Mouse (Mus musculus) forebrain, embryonic 14.5 days (tissue): ENCODE data around the gene Lrrc75b. TPM values are rescaled to one million over a fixed set of nuclear protein-coding genes. Genes with fewer than 3 reads are reported as not detected.

Experiments used
- ATAC-seq: fragments of 200-750 bp; cut with Nextera tagmentation; 2 replicates; pipeline ENCODE4 v1.8.0; 2017; ENCODE audit warnings: mild to moderate bottlenecking, moderate library complexity
- DNase-seq: peaks from one replicate; pipeline ENCODE4 v3.0.0-alpha.2; 2015; ENCODE audit warnings: low spot score
- H3K27ac ChIP-seq: fragments of 300-500 bp; sonication (generic); 2 replicates; pipeline ENCODE4 v1.5.1; 2014; ENCODE audit warnings: low read depth, mild to moderate bottlenecking, control low read depth, low read length, moderate library complexity
- H3K27me3 ChIP-seq: fragments of 300-500 bp; sonication (generic); replicated peaks from 2 replicates; pipeline ENCODE4 v1.6.1; 2014; ENCODE audit warnings: low read length, control low read depth, mixed read lengths; ENCODE audit not compliant: control insufficient read depth, insufficient read depth
- H3K36me3 ChIP-seq: fragments of 300-500 bp; sonication (generic); 2 replicates; pipeline ENCODE4 v1.6.1; 2014; ENCODE audit warnings: low read length, control low read depth; ENCODE audit not compliant: control insufficient read depth, insufficient read depth
- H3K4me1 ChIP-seq: fragments of 300-500 bp; sonication (generic); 2 replicates; pipeline ENCODE4 v1.6.1; 2014; ENCODE audit warnings: antibody characterized with exemption, low read length, control low read depth; ENCODE audit not compliant: control insufficient read depth, insufficient read depth
- H3K4me2 ChIP-seq: fragments of 300-500 bp; sonication (generic); 2 replicates; pipeline ENCODE4 v1.6.1; 2014; ENCODE audit warnings: mild to moderate bottlenecking, control low read depth, low read length
- H3K4me3 ChIP-seq: fragments of 300-500 bp; sonication (generic); 2 replicates; pipeline ENCODE4 v1.5.1; 2014; ENCODE audit warnings: low read depth, low read length, control low read depth
- H3K9ac ChIP-seq: fragments of 300-500 bp; sonication (generic); 2 replicates; pipeline ENCODE4 v1.6.1; 2014; ENCODE audit warnings: mild to moderate bottlenecking, low read length, control low read depth, moderate library complexity
- H3K9me3 ChIP-seq: fragments of 300-500 bp; sonication (generic); replicated peaks from 2 replicates; pipeline ENCODE4 v1.6.1; 2016; ENCODE audit warnings: low read length, control low read depth, mixed read lengths; ENCODE audit not compliant: control insufficient read depth
- WGBS: fragments of 180-500 bp; shearing (Covaris S2); extraction: QIAGEN DNeasy Blood & Tissue Kit; methylation state at CpG from one replicate; pipeline ENCODE4 v1.1.7; 2014; 5-methylcytosine and 5-hydroxymethylcytosine counted together
- polyA plus RNA-seq: library from polyadenylated mRNA; unstranded; fragments of >200 nt; fragmentation: Nextera tagmentation; extraction: Ambion mirVana; gene quantifications from 2 replicates; pipeline ENCODE4 v1.2.1, GENCODE M21; 2014

Gene Lrrc75b
- polyA plus RNA-seq, 1 experiment from 2014 or later: 15.7 TPM

GRCm38 (mm10) chr10:75564687-75565265 is 4.6 kb upstream of the Lrrc75b start:
- no peaks in the 10 kb centered on the region for H3K27me3 ChIP-seq
- H3K4me2 ChIP-seq: no peak overlapping the region
- WGBS: 86% methylated on average over 12 of the region's 12 CpGs
- no peaks in the 10 kb centered on the region for H3K36me3 ChIP-seq
- H3K9me3 ChIP-seq: no peaks in the 10 kb centered on the region
- H3K9ac ChIP-seq: no peak overlapping the region
- peaks cover 5% of the 10 kb centered on the region; the same call in 1 of the 2 replicates for H3K4me1 ChIP-seq
- ATAC-seq (no peak), DNase-seq (no peak)
- H3K27ac ChIP-seq: no peak overlapping the region
- H3K4me3 ChIP-seq: no peak overlapping the region

- DNase-seq (no peak), ATAC-seq (no peak)
- Histone ChIP-seq H3K4me1 (peaks cover 17% of the 10 kb centered on the region), H3K4me2 (no peak overlapping the region), H3K4me3 (no peak overlapping the region), H3K27ac (no peak overlapping the region), H3K9me3 (no peaks in the 10 kb centered on the region), H3K36me3 (no peaks in the 10 kb centered on the region), H3K27me3 (no peaks in the 10 kb centered on the region), H3K9ac (no peak overlapping the region)
- 87% methylated on average over 8 of the region's 8 CpGs for WGBS
Measured at GRCm38 (mm10) chr10:75562596-75562995, 2.5 kb upstream of the Lrrc75b start.

- peak within 1 kb of the TSS; percentile 89; the same call in 1 of the 2 replicates for H3K27ac ChIP-seq
- H3K27me3 ChIP-seq: no peaks in the 10 kb centered on the region
- 0 out of 2 replicates have a peak, but pooled peaks cover 5% of the 10 kb centered on the region for H3K36me3 ChIP-seq
- H3K9ac ChIP-seq: peak within 1 kb of the TSS; percentile 89
- peaks cover 31% of the 10 kb centered on the region for H3K4me1 ChIP-seq
- DNase-seq (no peak), ATAC-seq (no peak)
- H3K4me3 ChIP-seq: peak within 1 kb of the TSS; percentile 63
- H3K9me3 ChIP-seq: no peaks in the 10 kb centered on the region
- peak within 1 kb of the TSS; percentile 88 for H3K4me2 ChIP-seq
- WGBS: 51% methylated on average over 10 of the region's 10 CpGs
Measured at GRCm38 (mm10) chr10:75561071-75561654, 1.0 kb upstream of the Lrrc75b start, which contains the start of gene Ggt1. Ggt1 (plus strand) TSS chr10:75561604.

- Histone ChIP-seq H3K4me2 (peak overlapping the region; percentile 88), H3K4me3 (peak overlapping the region; percentile 63), H3K27me3 (no peaks in the 10 kb centered on the region), H3K9me3 (no peaks in the 10 kb centered on the region), H3K9ac (peak overlapping the region; percentile 89), H3K27ac (peak overlapping the region; percentile 89; the same call in 1 of the 2 replicates), H3K36me3 (peaks cover 12% of the 10 kb centered on the region; the same call in 1 of the 2 replicates), H3K4me1 (peaks cover 38% of the 10 kb centered on the region)
- ATAC-seq (peak; percentile 16; the same call in 1 of the 2 replicates), DNase-seq (peak; percentile 33)
- WGBS: 13% methylated on average over 6 of the region's 6 CpGs
Measured at GRCm38 (mm10) chr10:75560549-75560899, 394 bp upstream of the Lrrc75b start.

- H3K9ac ChIP-seq: peak overlapping the region; percentile 89
- H3K9me3 ChIP-seq: no peaks in the 10 kb centered on the region
- H3K4me3 ChIP-seq: peak overlapping the region; percentile 63
- peak overlapping the region; percentile 89 for H3K27ac ChIP-seq
- ATAC-seq (peak; percentile 6; the same call in 1 of the 2 replicates), DNase-seq (peak; percentile 49)
- no peaks in the 10 kb centered on the region for H3K27me3 ChIP-seq
- peaks cover 39% of the 10 kb centered on the region for H3K4me1 ChIP-seq
- WGBS: 4% methylated on average over 14 of the region's 14 CpGs
- peak overlapping the region; percentile 88 for H3K4me2 ChIP-seq
- H3K36me3 ChIP-seq: peaks cover 17% of the 10 kb centered on the region; the same call in 1 of the 2 replicates
Measured at GRCm38 (mm10) chr10:75559041-75559675, 972 bp downstream of the Lrrc75b start.

- H3K4me1 ChIP-seq: peaks cover 39% of the 10 kb centered on the region
- DNase-seq: peak; percentile 92
- H3K4me2 ChIP-seq: peak overlapping the region; percentile 88
- peak overlapping the region; percentile 35; the same call in 1 of the 2 replicates for H3K9ac ChIP-seq
- H3K9me3 ChIP-seq: no peaks in the 10 kb centered on the region
- 25% methylated on average over 3 of the region's 3 CpGs for WGBS
- ATAC-seq: peak; percentile 44
- no peaks in the 10 kb centered on the region for H3K27me3 ChIP-seq
- H3K4me3 ChIP-seq: peak overlapping the region; percentile 63
- H3K36me3 ChIP-seq: peaks cover 23% of the 10 kb centered on the region
- peak overlapping the region; percentile 89 for H3K27ac ChIP-seq
Measured at GRCm38 (mm10) chr10:75558515-75558914, 1.6 kb downstream of the Lrrc75b start.

- H3K9me3 ChIP-seq: no peaks in the 10 kb centered on the region
- H3K4me3 ChIP-seq: no peak overlapping the region
- WGBS: 8% methylated on average over 9 of the region's 9 CpGs
- peak overlapping the region; percentile 79 for H3K27ac ChIP-seq
- no peak overlapping the region for H3K4me2 ChIP-seq
- peaks cover 32% of the 10 kb centered on the region for H3K36me3 ChIP-seq
- peak; percentile 91 for DNase-seq
- H3K9ac ChIP-seq: peak overlapping the region; percentile 2; the same call in 1 of the 2 replicates
- H3K4me1 ChIP-seq: peaks cover 39% of the 10 kb centered on the region
- ATAC-seq: peak; percentile 75
- H3K27me3 ChIP-seq: no peaks in the 10 kb centered on the region
Measured at GRCm38 (mm10) chr10:75556026-75556425, 4.1 kb downstream of the Lrrc75b start.

GRCm38 (mm10) chr10:75555557-75555956 is 4.6 kb downstream of the Lrrc75b start:
- H3K36me3 ChIP-seq: peaks cover 32% of the 10 kb centered on the region
- DNase-seq (no peak), ATAC-seq (no peak)
- H3K4me3 ChIP-seq: no peak overlapping the region
- peaks cover 38% of the 10 kb centered on the region for H3K4me1 ChIP-seq
- peak overlapping the region; percentile 79 for H3K27ac ChIP-seq
- H3K27me3 ChIP-seq: no peaks in the 10 kb centered on the region
- WGBS: 50% methylated on average over 6 of the region's 6 CpGs
- H3K9ac ChIP-seq: no peak overlapping the region
- H3K4me2 ChIP-seq: no peak overlapping the region
- H3K9me3 ChIP-seq: no peaks in the 10 kb centered on the region
